Mouse (Mus musculus): Measurements from ENCODE around the gene Dis3l2. TPM values are rescaled to one million over a fixed set of nuclear protein-coding genes. Genes with fewer than 3 reads are reported as not detected.

The Dis3l2 gene
- 10 to 100 TPM; 11.7 to 14.2 TPM for total RNA-seq (2021)
- long read RNA-seq, experiment 1, transcript Dis3l2-202 (22 exons, 3,154 nt), result major isoform, 5 of 10 reads
- long read RNA-seq, experiment 1, partial matches to known transcripts, result 4 of 10 reads
- long read RNA-seq, experiment 1, other reads (novel, unspliced or antisense), result 1 of 10 reads
- long read RNA-seq, experiment 2, partial matches to known transcripts, result 3 of 8 reads
- long read RNA-seq, experiment 2, other reads (novel, unspliced or antisense), result 2 of 8 reads

GRCm38 (mm10) chr1:86703300-86703964 lies at the start of gene Dis3l2:
TSS of gene Dis3l2 (plus strand) at chr1:86703808.
- DNase-seq, result peak; percentile 93
- peak within 1 kb of the TSS; percentile 94 for H3K27ac ChIP-seq
- H3K4me3 ChIP-seq, result peak within 1 kb of the TSS; percentile 92
- no peak for TF ChIP-seq CTCF (IDR thresholded peaks at IDR 0.05)
- intact Hi-C loops (cut with DNase I), result loop anchor here (1.0 kb wide), 1 partner anchor 53 kb away; no protein-coding TSS in a partner anchor

GRCm38 (mm10) chr1:86657071-86657470 lies 46.5 kb upstream of the Dis3l2 start:
- no peak overlapping the region for H3K27ac ChIP-seq
- DNase-seq, result no peak
- H3K4me3 ChIP-seq, result no peak overlapping the region
- no peak for TF ChIP-seq CTCF (IDR thresholded peaks at IDR 0.05)
- intact Hi-C loops (cut with DNase I), result no loop called here

GRCm38 (mm10) chr1:86665091-86665490 lies 38.5 kb upstream of the Dis3l2 start:
- DNase-seq, result no peak
- intact Hi-C loops (cut with DNase I), result no loop called here
- Histone ChIP-seq H3K4me3 (no peak overlapping the region), H3K27ac (no peak overlapping the region)
- no peak for TF ChIP-seq CTCF (IDR thresholded peaks at IDR 0.05)

GRCm38 (mm10) chr1:86669552-86670273 lies 33.9 kb upstream of the Dis3l2 start:
- H3K4me3 ChIP-seq, result peak overlapping the region; percentile 76
- DNase-seq, result peak; percentile 81
- TF ChIP-seq CTCF (IDR thresholded peaks at IDR 0.05), result peak; percentile 87
- intact Hi-C loops (cut with DNase I), result loop anchor here (1.0 to 5.0 kb wide), 2 partner anchors 298 to 373 kb away; no protein-coding TSS in a partner anchor
- 0 out of 2 replicates have a peak overlapping the region, but pooled peaks have one; percentile 13 for H3K27ac ChIP-seq

GRCm38 (mm10) chr1:86670279-86671038 lies 33.1 kb upstream of the Dis3l2 start, which contains the start of gene Nppc:
TSS of gene Nppc (minus strand) at chr1:86670571.
- peak; percentile 79 for DNase-seq
- intact Hi-C loops (cut with DNase I), result loop anchor here (5.0 kb wide), 1 partner anchor 297 kb away; no protein-coding TSS in a partner anchor
- peak within 1 kb of the TSS; percentile 76 for H3K4me3 ChIP-seq

GRCm38 (mm10) chr1:86674385-86674784 lies 29.2 kb upstream of the Dis3l2 start:
- intact Hi-C loops (cut with DNase I), result loop anchor here (5.0 kb wide), 1 partner anchor 293 kb away; no protein-coding TSS in a partner anchor
- no peak for TF ChIP-seq CTCF (IDR thresholded peaks at IDR 0.05)
- H3K27ac ChIP-seq, result peak overlapping the region; percentile 59
- peak; percentile 42 for DNase-seq
- peak overlapping the region; percentile 9; the same call in 1 of the 2 replicates for H3K4me3 ChIP-seq

More at GRCm38 (mm10) chr1:86670279-86671038, 33.1 kb upstream of the Dis3l2 start, which contains the start of gene Nppc:
- peak within 1 kb of the TSS; percentile 13; the same call in 1 of the 2 replicates for H3K27ac ChIP-seq
- peak; percentile 69 for TF ChIP-seq CTCF (IDR thresholded peaks at IDR 0.05)

GRCm38 (mm10) chr1:86675126-86675525 lies 28.5 kb upstream of the Dis3l2 start:
- no peak for TF ChIP-seq CTCF (IDR thresholded peaks at IDR 0.05)

GRCm38 (mm10) chr1:86677624-86678023 lies 26.0 kb upstream of the Dis3l2 start:
- no peak for TF ChIP-seq CTCF (IDR thresholded peaks at IDR 0.05)
- no peak overlapping the region for H3K4me3 ChIP-seq
- H3K27ac ChIP-seq, result no peak overlapping the region
- intact Hi-C loops (cut with DNase I), result no loop called here
- DNase-seq, result peak; percentile 36

More at GRCm38 (mm10) chr1:86675126-86675525, 28.5 kb upstream of the Dis3l2 start:
- peak; percentile 82 for DNase-seq
- intact Hi-C loops (cut with DNase I), result no loop called here
- Histone ChIP-seq H3K27ac (peak overlapping the region; percentile 59), H3K4me3 (no peak overlapping the region)

- no peak for TF ChIP-seq CTCF (IDR thresholded peaks at IDR 0.05)
- no peak overlapping the region for H3K4me3 ChIP-seq
- intact Hi-C loops (cut with DNase I), result no loop called here
- no peak for DNase-seq
- H3K27ac ChIP-seq, result no peak overlapping the region
These were observed 24.9 kb upstream of the Dis3l2 start for GRCm38 (mm10) chr1:86678667-86679066.

- no peak overlapping the region for H3K27ac ChIP-seq
- H3K4me3 ChIP-seq, result no peak overlapping the region
- intact Hi-C loops (cut with DNase I), result no loop called here
- no peak for DNase-seq
- TF ChIP-seq CTCF (IDR thresholded peaks at IDR 0.05), result no peak
These were observed 16.4 kb upstream of the Dis3l2 start for GRCm38 (mm10) chr1:86687236-86687635.

GRCm38 (mm10) chr1:86691027-86691426 lies 12.6 kb upstream of the Dis3l2 start:
- no peak overlapping the region for H3K27ac ChIP-seq
- DNase-seq, result no peak
- no peak overlapping the region for H3K4me3 ChIP-seq
- intact Hi-C loops (cut with DNase I), result no loop called here
- TF ChIP-seq CTCF (IDR thresholded peaks at IDR 0.05), result no peak

GRCm38 (mm10) chr1:86696948-86697347 lies 6.7 kb upstream of the Dis3l2 start:
- Histone ChIP-seq H3K27ac (no peak overlapping the region), H3K4me3 (no peak overlapping the region)
- peak; percentile 40 for TF ChIP-seq CTCF (IDR thresholded peaks at IDR 0.05)
- no peak for DNase-seq
- intact Hi-C loops (cut with DNase I), result no loop called here

Measured in gastrocnemius, adult 2 months (tissue).